Comparison of ENCODE assay signal across 8 mouse cellular contexts in the genomic region with DNA sequence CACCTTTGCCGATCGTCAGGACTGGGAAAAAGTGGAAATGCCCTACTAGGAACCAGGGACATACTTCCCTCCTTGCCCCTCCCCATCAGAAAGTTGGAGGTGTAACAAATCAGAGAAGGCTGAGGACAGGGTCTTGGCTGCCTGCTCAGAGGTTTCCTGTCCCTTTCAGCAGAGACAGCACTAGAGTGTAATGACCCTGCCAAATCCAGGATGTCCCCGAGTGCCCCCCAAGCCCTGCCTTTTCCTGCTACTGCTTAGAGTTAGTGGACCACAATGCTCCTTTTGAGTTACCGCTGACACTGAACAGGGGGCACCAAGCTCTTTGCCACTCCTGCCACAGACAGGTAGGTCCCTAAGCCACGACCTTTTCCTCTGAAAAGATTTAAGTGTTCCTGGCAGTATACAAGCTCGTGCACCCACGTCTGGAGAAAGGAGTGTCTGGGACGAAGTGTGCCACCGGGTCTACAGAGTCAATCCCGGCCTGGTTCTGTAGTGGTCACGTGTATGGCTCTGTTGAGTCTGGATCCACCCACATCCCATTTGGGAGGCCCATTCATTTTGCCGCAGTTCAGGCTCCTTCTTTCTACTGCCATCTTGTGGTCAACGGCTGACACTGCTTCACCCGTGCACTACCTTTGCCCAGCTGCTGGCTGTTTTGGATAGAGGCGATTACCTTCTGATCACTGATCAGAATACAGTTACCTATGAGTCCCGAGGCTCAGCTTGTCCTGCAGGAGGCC. TPM values are rescaled to one million over a fixed set of nuclear protein-coding genes. Genes with fewer than 3 reads are reported as not detected.
DNase-seq lines count a peak whose midpoint lies in the region; ATAC-seq and TF ChIP-seq lines count a peak whose summit lies in the region.

No protein-coding gene starts in this region.

- peaks cover 38% of the 10 kb centered on the region for H3K36me3 ChIP-seq in intestine, postnatal 0 days (ENCODE audit: control insufficient read depth, insufficient read depth)
- peaks cover 46% of the 10 kb centered on the region for H3K36me3 ChIP-seq in limb, embryonic 13.5 days
- H3K36me3 ChIP-seq in midbrain, embryonic 14.5 days (ENCODE audit: control insufficient read depth, insufficient read depth, low read length) = peaks cover 22% of the 10 kb centered on the region

- peak; percentile 95 for TF ChIP-seq CTCF in intestine, postnatal 0 days (IDR thresholded peaks at IDR 0.05; ENCODE audit: low read depth)

- 0 out of 2 replicates have a peak overlapping the region, but pooled peaks have one; percentile 7 for H3K4me2 ChIP-seq in intestine, postnatal 0 days (replicated peaks; ENCODE audit: low read depth)
- H3K4me2 ChIP-seq in limb, embryonic 13.5 days (replicated peaks) = peak overlapping the region; percentile 46; the same call in 1 of the 2 replicates
- H3K4me2 ChIP-seq in midbrain, embryonic 14.5 days (ENCODE audit: low read length) = peak overlapping the region; percentile 33

- H3K4me1 ChIP-seq in intestine, postnatal 0 days (replicated peaks; ENCODE audit: control insufficient read depth, insufficient read depth, low read length) = peaks cover 12% of the 10 kb centered on the region
- H3K4me1 ChIP-seq in limb, embryonic 13.5 days = peaks cover 28% of the 10 kb centered on the region
- peaks cover 16% of the 10 kb centered on the region for H3K4me1 ChIP-seq in midbrain, embryonic 14.5 days (ENCODE audit: control insufficient read depth, insufficient read depth, low read length)

- H3K9ac ChIP-seq in intestine, postnatal 0 days (ENCODE audit: low read depth, low read length) = no peak overlapping the region
- H3K9ac ChIP-seq in limb, embryonic 13.5 days = no peak overlapping the region
- no peak overlapping the region for H3K9ac ChIP-seq in midbrain, embryonic 14.5 days (replicated peaks; ENCODE audit: low read length)

- DNase-seq in 416B (ENCODE audit: low read depth) (peak; percentile 76), R1 (ENCODE audit: low read depth, low spot score) (peak; percentile 89)
- DNase-seq in heart, adult 11 months = peak; percentile 97
- peak; percentile 86 for DNase-seq in midbrain, embryonic 14.5 days
- DNase-seq in spleen, postnatal 36 days (ENCODE audit: low spot score in 2 of 2) = peak; percentile 27 to 51

- 17% methylated on average over 16 of the region's 16 CpGs for WGBS in intestine, postnatal 0 days
- 19% methylated on average over 16 of the region's 16 CpGs for WGBS in limb, embryonic 13.5 days
- WGBS in midbrain, embryonic 14.5 days = 22% methylated on average over 16 of the region's 16 CpGs

- no peak overlapping the region for H3K27ac ChIP-seq in intestine, postnatal 0 days (ENCODE audit: low read depth, low read length)
- H3K27ac ChIP-seq in limb, embryonic 13.5 days = no peak overlapping the region
- no peak overlapping the region for H3K27ac ChIP-seq in midbrain, embryonic 14.5 days (replicated peaks; ENCODE audit: low read depth, low read length)

- H3K9me3 ChIP-seq in intestine, postnatal 0 days (ENCODE audit: control insufficient read depth) = no peaks in the 10 kb centered on the region
- no peaks in the 10 kb centered on the region for H3K9me3 ChIP-seq in limb, embryonic 13.5 days
- no peaks in the 10 kb centered on the region for H3K9me3 ChIP-seq in midbrain, embryonic 14.5 days (ENCODE audit: control insufficient read depth, low read length)

- ATAC-seq in common myeloid progenitor, adult 5-6 weeks (replicated peaks; ENCODE audit: low read depth, poor library complexity, severe bottlenecking) = peak; percentile 43
- ATAC-seq in intestine, postnatal 0 days = peak; percentile 11; the same call in 1 of the 2 replicates
- ATAC-seq in limb, embryonic 13.5 days (ENCODE audit: low FRiP score, low read depth) = no peak
- no peak for ATAC-seq in midbrain, embryonic 14.5 days (ENCODE audit: low FRiP score, low TSS enrichment)

- no peak overlapping the region for H3K4me3 ChIP-seq in intestine, postnatal 0 days (ENCODE audit: low read depth, low read length)
- peak overlapping the region; percentile 3; the same call in 1 of the 2 replicates for H3K4me3 ChIP-seq in limb, embryonic 13.5 days
- no peak overlapping the region for H3K4me3 ChIP-seq in midbrain, embryonic 14.5 days (replicated peaks; ENCODE audit: low read depth, low read length)

- H3K27me3 ChIP-seq in intestine, postnatal 0 days (replicated peaks; ENCODE audit: control insufficient read depth, insufficient read depth, low read length) = no peaks in the 10 kb centered on the region
- no peaks in the 10 kb centered on the region for H3K27me3 ChIP-seq in limb, embryonic 13.5 days
- no peaks in the 10 kb centered on the region for H3K27me3 ChIP-seq in midbrain, embryonic 14.5 days (ENCODE audit: control insufficient read depth, insufficient read depth, low read length)

RNA-seq across cellular contexts. Expression of a gene that starts 4.5 kb away (rescaled TPM):
- 27.9 and 32.5 TPM in 2 replicates for total RNA-seq in common myeloid progenitor, adult 5-6 weeks (2017)
- polyA plus RNA-seq in intestine, postnatal 0 days (2015; fragmentation: Nextera tagmentation; extraction: Ambion mirVana) = 81.2 and 81.6 TPM in 2 replicates
- 89.5 and 89.6 TPM in 2 replicates for polyA plus RNA-seq in limb, embryonic 13.5 days (2015; fragmentation: Nextera tagmentation; extraction: Ambion mirVana)
- polyA plus RNA-seq in midbrain, embryonic 14.5 days (2014; fragmentation: Nextera tagmentation; extraction: Ambion mirVana) = 50.0 and 77.0 TPM in 2 replicates

RNA-seq across cellular contexts. Expression of a gene that starts 8.0 kb away (rescaled TPM):
- total RNA-seq in common myeloid progenitor, adult 5-6 weeks (2017) = 188 TPM in 2 replicates
- 32.9 and 33.1 TPM in 2 replicates for polyA plus RNA-seq in intestine, postnatal 0 days (2015; fragmentation: Nextera tagmentation; extraction: Ambion mirVana)
- polyA plus RNA-seq in limb, embryonic 13.5 days (2015; fragmentation: Nextera tagmentation; extraction: Ambion mirVana) = 144 and 146 TPM in 2 replicates
- polyA plus RNA-seq in midbrain, embryonic 14.5 days (2014; fragmentation: Nextera tagmentation; extraction: Ambion mirVana) = 22.2 and 39.0 TPM in 2 replicates

RNA-seq across cellular contexts. Expression of a gene that starts 31.7 kb away (rescaled TPM):
- 0.55 TPM in 1 of 2 replicates, not detected in the other for total RNA-seq in common myeloid progenitor, adult 5-6 weeks (2017)
- 36.3 and 39.2 TPM in 2 replicates for polyA plus RNA-seq in intestine, postnatal 0 days (2015; fragmentation: Nextera tagmentation; extraction: Ambion mirVana)
- 108 and 114 TPM in 2 replicates for polyA plus RNA-seq in limb, embryonic 13.5 days (2015; fragmentation: Nextera tagmentation; extraction: Ambion mirVana)
- 525 and 630 TPM in 2 replicates for polyA plus RNA-seq in midbrain, embryonic 14.5 days (2014; fragmentation: Nextera tagmentation; extraction: Ambion mirVana)

Comparison
In these comparisons a context has a peak if more than half of its experiments do, and no peak if none do; other contexts are left out.
1. DNase-seq: peak in every context shown above with its lines; median percentile 97 in heart, adult 11 months; 89 in R1; 86 in midbrain, embryonic 14.5 days; 76 in 416B; 39 in spleen, postnatal 36 days.
2. ATAC-seq: peak in common myeloid progenitor, adult 5-6 weeks (single experiment) and intestine, postnatal 0 days (single experiment); none in limb, embryonic 13.5 days (single experiment) and midbrain, embryonic 14.5 days (single experiment).
3. Peak in every context shown above with its lines, with median percentiles within 50 percentile points of each other: H3K4me2 ChIP-seq.